Mouse (Mus musculus) forebrain, embryonic 10.5 days (tissue): ENCODE measurements around the gene Mon2. TPM values are rescaled to one million over a fixed set of nuclear protein-coding genes. Genes with fewer than 3 reads are reported as not detected.

Source experiments
- DNase-seq: peaks from one replicate; pipeline ENCODE4 v3.0.0-alpha.2; 2017; ENCODE audit warnings: low spot score; ENCODE audit errors: extremely low spot score
- H3K27ac ChIP-seq: fragments of 300-500 bp; sonication (generic); 2 replicates; pipeline ENCODE4 v1.5.1; 2016; ENCODE audit warnings: mild to moderate bottlenecking
- H3K27me3 ChIP-seq: fragments of 300-500 bp; sonication (generic); 2 replicates; pipeline ENCODE4 v1.6.1; 2016; ENCODE audit warnings: mild to moderate bottlenecking; ENCODE audit not compliant: poor library complexity, severe bottlenecking
- H3K36me3 ChIP-seq: fragments of 300-500 bp; sonication (generic); replicated peaks from 2 replicates; pipeline ENCODE4 v1.6.1; 2016; ENCODE audit warnings: mild to moderate bottlenecking, moderate library complexity
- H3K4me1 ChIP-seq: fragments of 300-500 bp; sonication (generic); 2 replicates; pipeline ENCODE4 v1.6.1; 2016
- H3K4me3 ChIP-seq: fragments of 300-500 bp; sonication (generic); 2 replicates; pipeline ENCODE4 v1.5.1; 2016; ENCODE audit warnings: mild to moderate bottlenecking, moderate library complexity
- H3K9me3 ChIP-seq: fragments of 300-500 bp; sonication (generic); 2 replicates; pipeline ENCODE4 v1.6.1; 2016; ENCODE audit warnings: mild to moderate bottlenecking, moderate library complexity
- WGBS: fragments of 180-500 bp; shearing (Covaris S2); methylation state at CpG from one replicate; pipeline ENCODE4 v1.1.7; 2016; 5-methylcytosine and 5-hydroxymethylcytosine counted together
- polyA plus RNA-seq: library from polyadenylated mRNA; unstranded; fragments of >200 nt; fragmentation: Nextera tagmentation; extraction: Ambion mirVana; gene quantifications from 2 replicates; pipeline ENCODE4 v1.2.1, GENCODE M21; 2016

Mon2 gene
- polyA plus RNA-seq, 1 experiment from 2014 or later, result 21.1 TPM

DNA sequence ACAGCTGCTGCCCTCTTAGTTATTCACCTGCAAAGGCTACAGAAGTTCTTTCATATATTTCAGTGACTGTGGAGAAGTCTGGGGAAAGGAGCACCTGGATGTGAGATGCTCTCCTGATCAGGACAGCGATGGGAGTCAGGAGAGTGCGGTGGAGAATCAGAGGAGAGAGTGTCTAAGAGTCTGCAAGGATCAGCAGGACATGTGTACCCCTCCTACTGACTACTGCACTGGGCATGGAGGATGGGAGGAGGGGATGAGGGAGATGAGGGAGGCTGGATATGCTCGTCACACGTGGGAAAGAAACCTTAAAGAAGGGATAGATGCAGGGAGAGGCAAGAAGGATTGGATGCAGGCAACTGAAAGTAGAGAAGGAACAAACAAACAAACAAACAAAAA is 112.1 kb downstream of the Mon2 start:
- Histone ChIP-seq H3K9me3 (peaks cover 7% of the 10 kb centered on the region), H3K4me1 (peaks cover 32% of the 10 kb centered on the region), H3K36me3 (no peaks in the 10 kb centered on the region), H3K27ac (peak overlapping the region; percentile 65), H3K27me3 (peaks cover 30% of the 10 kb centered on the region), H3K4me3 (peak overlapping the region; percentile 48)
- 21% methylated on average over 4 of the region's 4 CpGs for WGBS
- no peak for DNase-seq

DNA sequence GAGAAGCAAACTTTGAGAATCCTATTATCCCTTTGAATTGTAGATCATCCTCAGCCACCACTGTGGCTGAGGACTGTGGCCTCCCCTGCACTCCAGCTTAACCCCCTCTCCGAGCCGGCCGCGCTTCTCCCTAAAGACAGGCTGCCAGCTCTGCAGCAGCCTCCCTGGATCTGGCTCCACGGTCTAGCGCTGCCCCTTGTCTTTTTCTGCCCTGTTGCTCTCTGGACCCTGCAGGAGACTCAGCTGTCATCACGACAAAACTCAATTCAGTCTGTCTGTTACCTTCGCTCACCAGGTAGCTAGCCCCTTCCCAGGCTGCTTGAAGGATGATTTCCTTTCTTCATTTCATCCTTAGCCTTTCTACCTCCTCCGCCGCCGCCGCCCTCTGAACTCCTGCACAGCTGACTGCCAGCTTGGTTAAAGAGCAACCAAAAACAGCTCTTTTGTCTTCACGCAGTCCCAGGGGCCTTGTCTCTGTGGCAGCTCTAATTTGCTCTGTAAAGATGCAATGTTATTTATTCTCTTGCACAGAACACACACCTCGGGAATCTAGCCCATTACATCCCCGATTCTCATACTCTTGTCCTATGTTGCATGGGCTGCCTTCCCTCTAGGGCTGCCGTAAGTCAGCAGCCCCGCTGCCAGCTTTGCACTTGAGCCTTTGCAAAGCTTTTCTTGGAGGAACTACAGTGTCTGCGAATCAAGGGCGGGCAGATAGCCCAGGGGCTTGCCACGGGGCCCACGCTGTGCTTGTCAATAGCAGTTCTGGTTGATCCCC is 112.7 kb downstream of the Mon2 start:
- peak; percentile 46 for DNase-seq
- Histone ChIP-seq H3K27me3 (peaks cover 30% of the 10 kb centered on the region), H3K27ac (peak overlapping the region; percentile 65), H3K4me1 (peaks cover 32% of the 10 kb centered on the region), H3K4me3 (peak overlapping the region; percentile 48), H3K36me3 (no peaks in the 10 kb centered on the region), H3K9me3 (peaks cover 7% of the 10 kb centered on the region)
- WGBS, result 2% methylated on average over 21 of the region's 21 CpGs

DNA sequence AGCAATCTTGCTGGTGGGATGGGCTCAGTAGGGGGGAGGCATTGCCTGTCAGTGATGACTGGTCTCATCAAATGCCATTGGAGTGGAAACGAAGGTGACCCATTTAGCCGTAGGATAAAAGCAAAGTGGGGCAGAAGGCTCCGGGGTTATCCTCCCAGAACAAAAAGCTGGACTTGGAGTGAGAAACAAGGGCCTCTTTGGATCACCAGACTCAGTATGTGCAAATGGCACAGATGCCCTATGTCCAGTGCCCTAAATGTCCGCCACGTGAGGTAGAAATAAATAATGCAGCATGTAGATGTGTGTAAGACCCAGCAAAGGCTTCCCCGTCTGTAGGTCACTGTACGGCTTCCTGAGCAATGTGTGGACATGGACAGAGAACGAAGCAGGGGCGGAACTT is 113.7 kb downstream of the Mon2 start:
- peaks cover 7% of the 10 kb centered on the region for H3K9me3 ChIP-seq
- WGBS, result 66% methylated on average over 9 of the region's 9 CpGs

DNA sequence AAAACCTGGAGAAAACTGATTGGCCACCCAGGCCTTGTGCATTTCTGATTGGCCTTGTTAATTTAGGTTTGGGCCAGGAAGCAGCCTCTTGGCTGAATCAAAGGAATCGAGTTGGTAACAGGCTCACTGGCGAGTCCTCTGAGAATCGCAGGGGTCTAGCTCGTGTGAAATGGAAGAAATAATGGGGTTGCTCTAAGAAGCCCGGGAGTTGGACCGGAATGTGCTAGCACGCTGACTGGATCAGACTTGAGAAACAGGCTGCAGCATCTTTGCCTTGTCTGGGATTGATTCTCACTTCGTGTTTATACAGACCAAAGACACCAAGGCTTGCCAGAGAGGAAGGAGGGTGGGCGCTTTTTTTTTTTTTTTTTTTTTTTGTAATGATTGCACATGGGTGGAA is 114.8 kb downstream of the Mon2 start:
- H3K27ac ChIP-seq, result no peak overlapping the region
- H3K27me3 ChIP-seq, result peaks cover 30% of the 10 kb centered on the region
- peaks cover 32% of the 10 kb centered on the region for H3K4me1 ChIP-seq
- H3K36me3 ChIP-seq, result no peaks in the 10 kb centered on the region
- H3K4me3 ChIP-seq, result no peak overlapping the region
- DNase-seq, result no peak
- peaks cover 7% of the 10 kb centered on the region for H3K9me3 ChIP-seq
- WGBS, result 77% methylated on average over 9 of the region's 9 CpGs

More for the DNA sequence above, 113.7 kb downstream of the Mon2 start:
- Histone ChIP-seq H3K27ac (0 out of 2 replicates have a peak overlapping the region, but pooled peaks have one; percentile 65), H3K36me3 (no peaks in the 10 kb centered on the region), H3K27me3 (peaks cover 30% of the 10 kb centered on the region), H3K4me1 (peaks cover 32% of the 10 kb centered on the region), H3K4me3 (no peak overlapping the region)
- no peak for DNase-seq

DNA sequence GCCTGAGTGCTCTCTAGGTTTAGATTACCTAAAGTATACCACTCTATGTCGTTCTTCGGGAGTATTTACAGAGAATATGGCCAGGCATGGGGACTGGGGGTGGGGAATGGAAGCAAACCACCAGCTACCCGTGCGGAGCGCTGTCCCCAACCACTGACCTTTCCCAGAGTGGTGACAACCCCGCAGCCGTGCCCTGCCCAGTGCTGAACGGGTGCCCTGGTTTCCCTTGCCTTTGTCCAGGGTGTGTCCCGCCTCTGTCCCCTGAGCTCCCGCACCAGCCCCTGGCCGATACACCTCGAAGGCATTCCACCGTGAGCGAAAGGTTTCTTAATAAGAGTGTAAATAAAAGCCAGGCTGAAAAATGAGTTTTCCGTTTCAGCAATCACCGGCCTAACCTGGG is 115.6 kb downstream of the Mon2 start:
- no peak overlapping the region for H3K27ac ChIP-seq
- 68% methylated on average over 16 of the region's 16 CpGs for WGBS
- peaks cover 7% of the 10 kb centered on the region for H3K9me3 ChIP-seq
- no peak for DNase-seq
- peaks cover 30% of the 10 kb centered on the region for H3K27me3 ChIP-seq
- H3K4me3 ChIP-seq, result no peak overlapping the region
- peaks cover 32% of the 10 kb centered on the region for H3K4me1 ChIP-seq
- no peaks in the 10 kb centered on the region for H3K36me3 ChIP-seq

GRCm38 (mm10) chr10:122960216-122960615 is 116.1 kb downstream of the Mon2 start:
- 89% methylated on average over 16 of the region's 16 CpGs for WGBS
- Histone ChIP-seq H3K9me3 (peaks cover 7% of the 10 kb centered on the region), H3K4me1 (peaks cover 32% of the 10 kb centered on the region), H3K36me3 (no peaks in the 10 kb centered on the region), H3K4me3 (no peak overlapping the region), H3K27ac (no peak overlapping the region), H3K27me3 (peaks cover 30% of the 10 kb centered on the region)
- DNase-seq, result no peak

GRCm38 (mm10) chr10:122958699-122959098 is 117.6 kb downstream of the Mon2 start:
- Histone ChIP-seq H3K27me3 (peaks cover 19% of the 10 kb centered on the region), H3K4me3 (no peak overlapping the region), H3K27ac (no peak overlapping the region), H3K9me3 (peaks cover 7% of the 10 kb centered on the region), H3K4me1 (peaks cover 21% of the 10 kb centered on the region), H3K36me3 (no peaks in the 10 kb centered on the region)
- WGBS, result 92% methylated on average over 5 of the region's 5 CpGs
- no peak for DNase-seq

DNA sequence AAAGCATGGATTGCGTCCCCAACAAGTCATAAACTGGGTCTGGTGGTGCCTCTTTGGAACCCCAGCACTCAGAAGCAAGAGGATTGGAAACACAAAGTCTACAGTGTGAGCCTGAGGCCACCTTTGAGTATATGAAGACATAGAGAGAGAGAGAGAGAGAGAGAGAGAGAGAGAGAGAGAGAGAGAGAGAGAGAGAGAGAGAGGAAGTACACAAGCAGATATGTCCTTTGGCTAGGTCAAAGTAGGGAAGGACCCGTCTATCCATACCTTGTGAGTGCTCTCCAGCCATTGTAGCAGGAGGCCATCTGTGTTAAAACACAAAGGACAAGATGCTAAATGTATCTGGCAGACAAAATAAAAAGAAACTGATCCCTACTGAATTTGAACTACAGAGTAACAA is 118.4 kb downstream of the Mon2 start:
- Histone ChIP-seq H3K36me3 (no peaks in the 10 kb centered on the region), H3K4me1 (peaks cover 13% of the 10 kb centered on the region), H3K27ac (no peak overlapping the region), H3K9me3 (peaks cover 7% of the 10 kb centered on the region), H3K4me3 (no peak overlapping the region), H3K27me3 (peaks cover 11% of the 10 kb centered on the region)
- no peak for DNase-seq
- 85% methylated on average over 2 of the region's 2 CpGs for WGBS

DNA sequence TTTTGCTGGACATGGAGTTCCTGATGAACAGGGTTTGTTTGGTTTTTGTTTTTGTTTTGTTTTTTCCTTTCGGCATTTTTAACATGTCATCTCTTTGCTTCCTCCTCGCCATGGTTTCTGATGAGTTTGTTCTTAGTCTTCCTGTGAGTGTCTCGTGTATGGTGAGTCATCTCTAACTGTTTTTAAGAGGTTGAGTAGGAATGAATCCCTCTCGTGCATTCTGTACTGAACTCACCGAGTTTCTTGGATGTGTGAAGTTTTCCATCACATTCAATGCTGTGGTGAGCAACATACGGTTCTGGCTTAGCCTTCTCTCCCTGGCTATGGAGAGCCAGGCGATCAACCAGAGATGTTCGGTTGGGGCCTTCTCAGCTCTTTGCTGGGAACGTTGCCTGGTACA is 122.7 kb downstream of the Mon2 start:
- WGBS, result 90% methylated on average over 9 of the region's 9 CpGs
- H3K27ac ChIP-seq, result no peak overlapping the region

GRCm38 (mm10) chr10:122950966-122951365 is 125.3 kb downstream of the Mon2 start:
- Histone ChIP-seq H3K9me3 (no peaks in the 10 kb centered on the region), H3K36me3 (no peaks in the 10 kb centered on the region), H3K4me1 (peaks cover 7% of the 10 kb centered on the region), H3K27ac (no peak overlapping the region), H3K4me3 (no peak overlapping the region), H3K27me3 (no peaks in the 10 kb centered on the region)
- DNase-seq, result no peak
- 75% methylated on average over 6 of the region's 6 CpGs for WGBS

More for the DNA sequence above, 122.7 kb downstream of the Mon2 start:
- Histone ChIP-seq H3K4me3 (no peak overlapping the region), H3K36me3 (no peaks in the 10 kb centered on the region), H3K9me3 (no peaks in the 10 kb centered on the region), H3K27me3 (no peaks in the 10 kb centered on the region), H3K4me1 (peaks cover 7% of the 10 kb centered on the region)
- DNase-seq, result no peak

DNA sequence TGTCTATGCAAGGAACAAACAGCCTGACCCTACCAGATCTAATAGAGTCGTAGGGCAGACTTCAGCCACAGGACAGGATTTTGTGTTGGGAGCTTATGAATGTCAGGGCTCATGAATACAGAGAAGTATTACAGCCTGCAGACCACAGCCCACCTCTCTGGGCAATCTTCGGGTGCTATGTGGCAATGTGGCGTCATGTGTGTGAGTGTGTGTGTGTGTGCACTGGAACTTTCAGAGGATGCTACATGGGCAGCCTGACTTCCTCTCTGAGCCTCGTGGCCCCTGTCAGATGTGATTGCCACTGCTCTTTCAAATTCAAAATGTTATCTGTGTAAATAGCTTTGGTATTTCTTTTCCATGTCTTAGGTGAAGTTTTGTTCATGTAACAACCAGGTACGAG is 131.4 kb downstream of the Mon2 start:
- no peaks in the 10 kb centered on the region for H3K9me3 ChIP-seq
- WGBS, result 87% methylated on average over 5 of the region's 5 CpGs
- H3K27me3 ChIP-seq, result no peaks in the 10 kb centered on the region
- H3K27ac ChIP-seq, result no peak overlapping the region
- H3K4me1 ChIP-seq, result no peaks in the 10 kb centered on the region
- H3K4me3 ChIP-seq, result no peak overlapping the region
- no peaks in the 10 kb centered on the region for H3K36me3 ChIP-seq
- no peak for DNase-seq

DNA sequence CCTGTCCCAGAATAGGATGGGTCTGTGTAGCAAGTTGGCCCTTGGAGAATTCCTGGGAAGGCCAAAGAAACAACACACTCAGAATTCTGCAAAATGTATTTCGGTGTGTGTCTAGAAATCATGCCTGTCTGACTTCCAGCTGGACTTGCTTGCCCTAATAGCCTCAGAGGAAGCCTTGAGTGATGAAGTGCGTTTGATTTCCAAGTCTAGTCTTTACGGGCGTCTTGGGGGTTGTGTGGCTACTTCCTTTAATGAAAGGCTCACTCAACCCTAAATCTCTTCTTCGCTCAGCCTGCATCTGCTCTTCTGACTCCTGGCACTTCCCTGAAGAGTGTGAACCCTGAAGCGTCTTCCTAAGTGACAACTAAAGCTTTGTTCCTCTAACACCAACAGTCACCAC is 132.5 kb downstream of the Mon2 start:
- Histone ChIP-seq H3K9me3 (no peaks in the 10 kb centered on the region), H3K4me1 (no peaks in the 10 kb centered on the region), H3K4me3 (no peak overlapping the region), H3K27me3 (no peaks in the 10 kb centered on the region), H3K27ac (no peak overlapping the region), H3K36me3 (no peaks in the 10 kb centered on the region)
- no peak for DNase-seq
- WGBS, result 56% methylated on average over 6 of the region's 6 CpGs

- Histone ChIP-seq H3K36me3 (no peaks in the 10 kb centered on the region), H3K27ac (no peak overlapping the region), H3K4me3 (no peak overlapping the region), H3K27me3 (no peaks in the 10 kb centered on the region), H3K9me3 (no peaks in the 10 kb centered on the region), H3K4me1 (no peaks in the 10 kb centered on the region)
- WGBS, result 90% methylated on average over 7 of the region's 7 CpGs
- DNase-seq, result no peak
These were observed 133.5 kb downstream of the Mon2 start for GRCm38 (mm10) chr10:122942771-122943170.
